Mouse (Mus musculus): ENCODE measurements around the gene Ggct. TPM values are rescaled to one million over a fixed set of nuclear protein-coding genes. Genes with fewer than 3 reads are reported as not detected.
A peak's percentile ranks its signal among the peaks of the same experiment; 100 is the strongest.

The Ggct gene
- total and polyA plus RNA-seq, 2 experiments, result 6.2 to 8.7 TPM

DNA sequence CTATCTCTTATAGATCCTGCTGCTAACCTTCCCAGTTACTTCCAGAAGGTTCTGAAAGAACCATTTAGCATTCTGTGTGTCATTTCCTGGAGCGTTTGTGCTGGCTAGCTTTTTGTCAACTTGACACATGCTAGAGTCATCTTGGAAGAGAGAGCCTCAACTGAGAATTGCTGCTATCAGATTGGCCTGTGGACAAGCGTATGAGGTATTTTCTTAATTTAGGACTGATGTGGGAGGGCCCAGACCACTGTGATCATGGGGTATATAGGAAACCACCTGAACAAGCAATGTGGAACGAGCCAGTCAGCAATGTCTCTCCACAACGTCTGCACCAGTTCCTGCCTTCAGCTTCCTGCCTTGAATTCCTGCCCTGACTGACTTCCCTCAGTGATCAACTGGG, 10.8 kb upstream of the Ggct start:
- no peak for DNase-seq (ENCODE audit: extremely low read depth, low read depth, low spot score)
- Histone ChIP-seq H3K4me1 (ENCODE audit: control insufficient read depth, insufficient read depth, low read length) (no peaks in the 10 kb centered on the region), H3K4me3 (ENCODE audit: insufficient read depth, low read depth, low read length) (no peak overlapping the region), H3K9ac (ENCODE audit: low read depth, low read length) (no peak overlapping the region), H3K36me3 (ENCODE audit: control insufficient read depth, insufficient read depth, low read length) (no peaks in the 10 kb centered on the region), H3K27ac (replicated peaks; ENCODE audit: insufficient read depth, low read depth, low read length) (no peak overlapping the region), H3K79me2 (ENCODE audit: control insufficient read depth, insufficient read depth, low read length) (no peaks in the 10 kb centered on the region), H3K27me3 (ENCODE audit: control insufficient read depth, insufficient read depth, low read length) (no peaks in the 10 kb centered on the region)
- WGBS, result 72% methylated on average over 4 of the region's 4 CpGs
- TF ChIP-seq POLR2A (IDR thresholded peaks at IDR 0.05; ENCODE audit: extremely low read depth, insufficient read depth, low read length) (no peak), CTCF (IDR thresholded peaks at IDR 0.05; ENCODE audit: low read depth, low read length) (no peak)

- no peaks in the 10 kb centered on the region for H3K79me2 ChIP-seq (ENCODE audit: control insufficient read depth, insufficient read depth, low read length)
- 71% methylated on average over 4 of the region's 4 CpGs for WGBS
- no peaks in the 10 kb centered on the region for H3K27me3 ChIP-seq (ENCODE audit: control insufficient read depth, insufficient read depth, low read length)
- H3K36me3 ChIP-seq (ENCODE audit: control insufficient read depth, insufficient read depth, low read length), result no peaks in the 10 kb centered on the region
- no peak overlapping the region for H3K9ac ChIP-seq (ENCODE audit: low read depth, low read length)
- H3K4me3 ChIP-seq (ENCODE audit: insufficient read depth, low read depth, low read length), result no peak overlapping the region
- no peak for TF ChIP-seq POLR2A (IDR thresholded peaks at IDR 0.05; ENCODE audit: extremely low read depth, insufficient read depth, low read length)
- H3K4me1 ChIP-seq (ENCODE audit: control insufficient read depth, insufficient read depth, low read length), result peaks cover 4% of the 10 kb centered on the region
- DNase-seq (ENCODE audit: extremely low read depth, low read depth, low spot score), result no peak
- no peak overlapping the region for H3K27ac ChIP-seq (replicated peaks; ENCODE audit: insufficient read depth, low read depth, low read length)
Measured at GRCm38 (mm10) chr6:55002438-55002837, 9.7 kb upstream of the Ggct start.

GRCm38 (mm10) chr6:55001320-55001719, 8.6 kb upstream of the Ggct start:
- H3K27me3 ChIP-seq (ENCODE audit: control insufficient read depth, insufficient read depth, low read length), result no peaks in the 10 kb centered on the region
- WGBS, result 22% methylated on average over 4 of the region's 4 CpGs
- peak; percentile 38 for DNase-seq (ENCODE audit: extremely low read depth, low read depth, low spot score)
- H3K4me3 ChIP-seq (ENCODE audit: insufficient read depth, low read depth, low read length), result no peak overlapping the region
- H3K36me3 ChIP-seq (ENCODE audit: control insufficient read depth, insufficient read depth, low read length), result no peaks in the 10 kb centered on the region
- H3K9ac ChIP-seq (ENCODE audit: low read depth, low read length), result no peak overlapping the region
- no peak overlapping the region for H3K27ac ChIP-seq (replicated peaks; ENCODE audit: insufficient read depth, low read depth, low read length)
- no peaks in the 10 kb centered on the region for H3K79me2 ChIP-seq (ENCODE audit: control insufficient read depth, insufficient read depth, low read length)
- no peak for TF ChIP-seq POLR2A (IDR thresholded peaks at IDR 0.05; ENCODE audit: extremely low read depth, insufficient read depth, low read length)
- TF ChIP-seq CTCF (IDR thresholded peaks at IDR 0.05; ENCODE audit: low read depth, low read length), result no peak
- peaks cover 8% of the 10 kb centered on the region for H3K4me1 ChIP-seq (ENCODE audit: control insufficient read depth, insufficient read depth, low read length)

DNA sequence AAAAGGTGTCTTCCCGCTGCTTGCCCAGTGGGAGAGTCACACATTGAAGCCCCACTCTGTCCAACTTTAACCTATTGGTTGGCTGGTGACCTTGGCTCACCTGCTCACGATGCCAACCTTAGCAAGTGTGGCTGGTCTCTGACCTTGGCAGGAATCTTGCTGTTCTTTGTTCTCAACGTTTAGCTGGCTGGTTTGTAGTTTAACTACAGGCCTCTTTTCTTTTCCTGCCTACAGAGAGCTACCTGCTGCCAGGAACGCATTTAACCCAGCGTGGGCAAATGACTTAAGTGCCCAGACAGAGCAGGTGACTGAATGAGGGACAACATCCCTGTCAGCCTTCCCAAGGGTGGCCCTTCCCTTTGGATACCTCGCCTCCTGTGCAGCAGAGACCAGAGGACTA, 5.0 kb upstream of the Ggct start:
- DNase-seq (ENCODE audit: extremely low read depth, low read depth, low spot score), result peak; percentile 85
- Histone ChIP-seq H3K4me1 (ENCODE audit: control insufficient read depth, insufficient read depth, low read length) (peaks cover 8% of the 10 kb centered on the region), H3K36me3 (ENCODE audit: control insufficient read depth, insufficient read depth, low read length) (no peaks in the 10 kb centered on the region), H3K79me2 (ENCODE audit: control insufficient read depth, insufficient read depth, low read length) (no peaks in the 10 kb centered on the region), H3K9ac (ENCODE audit: low read depth, low read length) (no peak overlapping the region), H3K27me3 (ENCODE audit: control insufficient read depth, insufficient read depth, low read length) (no peaks in the 10 kb centered on the region), H3K27ac (replicated peaks; ENCODE audit: insufficient read depth, low read depth, low read length) (no peak overlapping the region), H3K4me3 (ENCODE audit: insufficient read depth, low read depth, low read length) (no peak overlapping the region)
- TF ChIP-seq POLR2A (IDR thresholded peaks at IDR 0.05; ENCODE audit: extremely low read depth, insufficient read depth, low read length) (no peak), CTCF (IDR thresholded peaks at IDR 0.05; ENCODE audit: low read depth, low read length) (no peak)
- WGBS, result 39% methylated on average over 6 of the region's 6 CpGs

DNA sequence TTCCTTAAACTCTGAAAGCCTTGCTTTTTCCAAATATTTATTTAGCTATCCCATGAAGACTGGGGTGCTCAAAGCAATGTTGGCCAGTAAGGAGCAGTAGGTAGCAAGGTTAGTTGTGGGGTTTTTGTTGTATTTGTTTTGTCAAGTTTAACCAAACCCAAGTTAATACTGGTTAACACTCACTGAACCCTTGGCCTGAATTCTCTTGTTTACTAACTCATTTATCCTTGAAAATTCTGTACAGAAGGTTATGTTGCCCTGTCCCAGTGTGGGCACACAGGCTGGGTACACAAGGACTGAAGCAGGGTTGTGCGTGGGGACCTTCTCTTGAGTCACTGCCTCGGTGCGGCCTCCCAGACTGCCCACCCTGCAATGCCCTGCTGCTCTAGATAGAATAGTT, 3.6 kb upstream of the Ggct start:
- Histone ChIP-seq H3K27me3 (ENCODE audit: control insufficient read depth, insufficient read depth, low read length) (no peaks in the 10 kb centered on the region), H3K79me2 (ENCODE audit: control insufficient read depth, insufficient read depth, low read length) (no peaks in the 10 kb centered on the region), H3K4me1 (ENCODE audit: control insufficient read depth, insufficient read depth, low read length) (peaks cover 15% of the 10 kb centered on the region), H3K9ac (ENCODE audit: low read depth, low read length) (no peak overlapping the region), H3K4me3 (ENCODE audit: insufficient read depth, low read depth, low read length) (no peak overlapping the region), H3K36me3 (ENCODE audit: control insufficient read depth, insufficient read depth, low read length) (no peaks in the 10 kb centered on the region), H3K27ac (replicated peaks; ENCODE audit: insufficient read depth, low read depth, low read length) (peak overlapping the region; percentile 68)
- no peak for TF ChIP-seq POLR2A (IDR thresholded peaks at IDR 0.05; ENCODE audit: extremely low read depth, insufficient read depth, low read length)
- no peak for TF ChIP-seq CTCF (IDR thresholded peaks at IDR 0.05; ENCODE audit: low read depth, low read length)
- WGBS, result 22% methylated on average over 3 of the region's 3 CpGs
- DNase-seq (ENCODE audit: extremely low read depth, low read depth, low spot score), result peak; percentile 79

DNA sequence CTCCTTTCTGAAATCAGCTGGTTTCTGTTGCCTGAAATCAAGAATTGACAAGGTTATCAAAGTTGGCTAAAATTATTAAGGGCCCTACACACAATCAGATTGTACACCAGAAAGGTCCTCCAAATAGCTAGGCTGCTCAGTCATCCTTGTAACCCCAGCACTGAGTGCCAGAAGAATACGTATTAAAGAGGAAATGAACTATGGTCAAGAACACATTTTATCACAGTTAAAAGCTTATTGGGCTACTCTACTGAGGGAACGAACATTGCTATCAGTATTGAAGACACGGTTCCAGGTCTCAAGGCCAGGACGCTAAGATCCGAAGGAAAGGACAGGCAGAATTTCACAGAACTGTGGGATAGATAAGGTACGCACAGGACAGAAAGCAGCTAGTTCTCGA, 609 bp downstream of the Ggct start:
- Histone ChIP-seq H3K4me1 (ENCODE audit: control insufficient read depth, insufficient read depth, low read length) (peaks cover 11% of the 10 kb centered on the region), H3K9ac (ENCODE audit: low read depth, low read length) (peak overlapping the region; percentile 65), H3K27me3 (ENCODE audit: control insufficient read depth, insufficient read depth, low read length) (no peaks in the 10 kb centered on the region), H3K27ac (replicated peaks; ENCODE audit: insufficient read depth, low read depth, low read length) (peak overlapping the region; percentile 50), H3K79me2 (ENCODE audit: control insufficient read depth, insufficient read depth, low read length) (no peaks in the 10 kb centered on the region), H3K4me3 (ENCODE audit: insufficient read depth, low read depth, low read length) (peak overlapping the region; percentile 61), H3K36me3 (ENCODE audit: control insufficient read depth, insufficient read depth, low read length) (peaks cover 5% of the 10 kb centered on the region; the same call in 1 of the 2 replicates)
- under 1% methylated on average over 7 of the region's 7 CpGs for WGBS
- TF ChIP-seq POLR2A (IDR thresholded peaks at IDR 0.05; ENCODE audit: extremely low read depth, insufficient read depth, low read length), result no peak
- TF ChIP-seq CTCF (IDR thresholded peaks at IDR 0.05; ENCODE audit: low read depth, low read length), result no peak
- peak; percentile 43 for DNase-seq (ENCODE audit: extremely low read depth, low read depth, low spot score)
